Mouse (Mus musculus) mouse embryonic stem cell (cell line): ENCODE data around the gene Ppl.

Experiments used
- in situ Hi-C, 2 experiments: fragments of 300-500 bp; cut with MboI; formaldehyde crosslinking; loops; 1 replicate in 1 of 2; 3 replicates in 1 of 2; pipeline ENCODE4 v1.14.3; 2019 to 2020; ENCODE audit warnings: low sequenced_read_pairs in 2 of 2, low pct_unique_long_range_greater_than_20kb in 1 of 2, mixed read lengths in 1 of 2; ENCODE audit not compliant: unreplicated experiment in 1 of 2

Ppl gene

GRCm38 (mm10) chr16:5134623-5135330 is 2.6 kb upstream of the Ppl start:
- in situ Hi-C loops: loop anchor here in 1 of 2 experiments (25.0 kb wide), 1 partner anchor 447 kb away; the partner anchor contains the start of gene Coro7

- in situ Hi-C loops: loop anchor here in 1 of 2 experiments (25.0 kb wide), 1 partner anchor 444 kb away; the partner anchor contains the start of gene Coro7
Observed at GRCm38 (mm10) chr16:5131251-5131922, 834 bp downstream of the Ppl start.

GRCm38 (mm10) chr16:5130766-5131165 is 1.5 kb downstream of the Ppl start:
- in situ Hi-C loops: loop anchor here in 1 of 2 experiments (25.0 kb wide), 1 partner anchor 443 kb away; the partner anchor contains the start of gene Coro7

- in situ Hi-C loops: loop anchor here in 1 of 2 experiments (25.0 kb wide), 1 partner anchor 443 kb away; the partner anchor contains the start of gene Coro7
Observed at GRCm38 (mm10) chr16:5130196-5130595, 2.0 kb downstream of the Ppl start.

GRCm38 (mm10) chr16:5123476-5123875 is 8.7 kb downstream of the Ppl start:
- in situ Hi-C loops: no loop called here

GRCm38 (mm10) chr16:5119845-5120244 is 12.4 kb downstream of the Ppl start:
- in situ Hi-C loops: no loop called here

- in situ Hi-C loops: no loop called here
Observed at GRCm38 (mm10) chr16:5119385-5119784, 12.8 kb downstream of the Ppl start.

GRCm38 (mm10) chr16:5113582-5113981 is 18.6 kb downstream of the Ppl start:
- in situ Hi-C loops: no loop called here

GRCm38 (mm10) chr16:5113002-5113550 is 19.1 kb downstream of the Ppl start:
- in situ Hi-C loops: no loop called here

- in situ Hi-C loops: no loop called here
Observed at GRCm38 (mm10) chr16:5111021-5111420, 21.2 kb downstream of the Ppl start.

- in situ Hi-C loops: no loop called here
Observed at GRCm38 (mm10) chr16:5109877-5110276, 22.3 kb downstream of the Ppl start.

GRCm38 (mm10) chr16:5101000-5101399 is 31.2 kb downstream of the Ppl start:
- in situ Hi-C loops: no loop called here

GRCm38 (mm10) chr16:5096504-5096903 is 35.7 kb downstream of the Ppl start:
- in situ Hi-C loops: no loop called here

GRCm38 (mm10) chr16:5093285-5093684 is 38.9 kb downstream of the Ppl start:
- in situ Hi-C loops: no loop called here

GRCm38 (mm10) chr16:5089021-5089420 is 43.2 kb downstream of the Ppl start:
- in situ Hi-C loops: no loop called here

GRCm38 (mm10) chr16:5086179-5086578 is 46.0 kb downstream of the Ppl start:
- in situ Hi-C loops: no loop called here

GRCm38 (mm10) chr16:5085196-5085595 is 47.0 kb downstream of the Ppl start:
- in situ Hi-C loops: no loop called here

- in situ Hi-C loops: no loop called here
Observed at GRCm38 (mm10) chr16:5074341-5074740, 57.9 kb downstream of the Ppl start.

- in situ Hi-C loops: no loop called here
Observed at GRCm38 (mm10) chr16:5071974-5072373, 60.2 kb downstream of the Ppl start.
